22 mouse cellular contexts compared by ENCODE assay signal in the genomic region with DNA sequence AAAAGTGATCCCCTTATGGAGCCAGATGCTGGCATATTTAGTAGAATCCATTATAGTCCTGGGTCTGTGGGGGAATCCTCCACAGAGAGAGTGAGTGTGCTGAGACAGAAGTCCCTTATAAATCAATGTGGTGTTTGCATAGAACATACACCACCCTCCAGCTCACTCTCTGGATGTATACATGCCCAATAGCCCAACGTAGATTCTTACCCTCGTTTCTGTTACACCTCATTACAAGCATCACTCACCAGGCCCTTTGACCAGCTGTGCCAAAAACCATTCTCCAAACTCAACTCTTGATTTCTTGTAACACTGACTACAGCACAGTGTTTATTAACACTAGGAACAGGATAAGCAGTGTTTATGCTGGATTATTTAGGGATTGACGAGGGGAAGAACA.
DNase-seq lines count a peak whose midpoint lies in the region; ATAC-seq and TF ChIP-seq lines count a peak whose summit lies in the region.
"Had no signal": no experiment of that assay in that cellular context is flagged by ENCODE, and none has a peak within 500 bp of the region (broad histone marks: within the 10 kb centered on the region; RNA-seq: fewer than 3 reads in every experiment).

No protein-coding gene starts in this region.

- H3K79me2 ChIP-seq in heart, adult 2 months (replicated peaks; ENCODE audit: control insufficient read depth, insufficient read depth, low read length) = no peaks in the 10 kb centered on the region

- WGBS in heart, adult 2 months = 73% methylated on average over 3 of the region's 3 CpGs
- WGBS in heart, embryonic 10.5 days = 78% methylated on average over 3 of the region's 3 CpGs
- 43% methylated on average over 3 of the region's 3 CpGs for WGBS in lung, embryonic 15.5 days
- 85% methylated on average over 3 of the region's 3 CpGs for WGBS in limb, embryonic 10.5 days

- ATAC-seq in lung, embryonic 15.5 days (ENCODE audit: borderline replicate concordance, extremely low read depth, low FRiP score, low TSS enrichment) = peak; percentile 73; the same call in 1 of the 2 replicates
- ATAC-seq: forebrain, embryonic 14.5 days had no signal

- TF ChIP-seq EP300 in heart, adult 2 months (IDR thresholded peaks at IDR 0.05; ENCODE audit: insufficient read depth, low read depth, low read length) = no peak

- no peak overlapping the region for H3K4me3 ChIP-seq in heart, adult 2 months
- H3K4me3 ChIP-seq in heart, embryonic 10.5 days = no peak overlapping the region
- no peak overlapping the region for H3K4me3 ChIP-seq in lung, embryonic 15.5 days
- no peak overlapping the region for H3K4me3 ChIP-seq in limb, embryonic 10.5 days
- H3K4me3 ChIP-seq: embryonic facial prominence, embryonic 13.5 days; embryonic facial prominence, embryonic 15.5 days; erythroblast, embryonic 14.5 days; forebrain, embryonic 10.5 days; forebrain, embryonic 12.5 days had no signal

- no peaks in the 10 kb centered on the region for H3K27me3 ChIP-seq in heart, adult 2 months (ENCODE audit: control insufficient read depth, insufficient read depth, low read length)
- no peaks in the 10 kb centered on the region for H3K27me3 ChIP-seq in heart, embryonic 10.5 days (ENCODE audit: insufficient read depth, poor library complexity, severe bottlenecking)
- no peaks in the 10 kb centered on the region for H3K27me3 ChIP-seq in lung, embryonic 15.5 days
- no peaks in the 10 kb centered on the region for H3K27me3 ChIP-seq in limb, embryonic 10.5 days (ENCODE audit: low read depth, poor library complexity, severe bottlenecking)
- H3K27me3 ChIP-seq: embryonic facial prominence, embryonic 13.5 days; embryonic facial prominence, embryonic 15.5 days; forebrain, embryonic 12.5 days had no signal

- no peak for TF ChIP-seq POLR2A in heart, adult 2 months (IDR thresholded peaks at IDR 0.05; ENCODE audit: insufficient read depth, low read depth, low read length)

- no peak for DNase-seq in heart, adult 2 months
- no peak for DNase-seq in heart, embryonic 10.5 days (ENCODE audit: low spot score)
- DNase-seq in lung, adult 18-20 months = no peak
- DNase-seq in limb, embryonic 10.5 days (ENCODE audit: low spot score) = peak; percentile 5
- DNase-seq in gastrocnemius, postnatal 4 days (ENCODE audit: low spot score in 2 of 2) = no peak
- DNase-seq: adrenal gland, adult 2 months; adrenal gland, postnatal 10 days; adrenal gland, postnatal 25 days; cerebellum, adult 11 months; cerebellum, adult 18-20 months; cerebellum, adult 8-10 months; cerebellum, adult 9-11 months; cerebellum, postnatal 14 days; cerebellum, postnatal 36 days; embryo, embryonic 11 days had no signal

- no peak overlapping the region for H3K9ac ChIP-seq in heart, adult 2 months (ENCODE audit: low read depth, low read length)
- no peak overlapping the region for H3K9ac ChIP-seq in lung, embryonic 15.5 days
- H3K9ac ChIP-seq: embryonic facial prominence, embryonic 13.5 days; embryonic facial prominence, embryonic 15.5 days; forebrain, embryonic 12.5 days had no signal

- H3K27ac ChIP-seq in heart, adult 2 months = peak overlapping the region; percentile 9; the same call in 1 of the 2 replicates
- H3K27ac ChIP-seq in heart, embryonic 10.5 days = no peak overlapping the region
- no peak overlapping the region for H3K27ac ChIP-seq in lung, embryonic 15.5 days
- no peak overlapping the region for H3K27ac ChIP-seq in limb, embryonic 10.5 days
- H3K27ac ChIP-seq: embryonic facial prominence, embryonic 13.5 days; embryonic facial prominence, embryonic 15.5 days; forebrain, embryonic 10.5 days; forebrain, embryonic 12.5 days had no signal

- H3K36me3 ChIP-seq in heart, adult 2 months (ENCODE audit: control insufficient read depth, insufficient read depth, low read length) = no peaks in the 10 kb centered on the region
- H3K36me3 ChIP-seq in heart, embryonic 10.5 days = no peaks in the 10 kb centered on the region
- H3K36me3 ChIP-seq in lung, embryonic 15.5 days = no peaks in the 10 kb centered on the region
- no peaks in the 10 kb centered on the region for H3K36me3 ChIP-seq in limb, embryonic 10.5 days
- H3K36me3 ChIP-seq: embryonic facial prominence, embryonic 13.5 days; embryonic facial prominence, embryonic 15.5 days; forebrain, embryonic 10.5 days; forebrain, embryonic 12.5 days had no signal

- intact Hi-C loops in heart, adult 2 months (cut with DNase I) = loop anchor here (10.0 kb wide), 1 partner anchor 87 kb away; no protein-coding TSS in a partner anchor

- peaks cover 9% of the 10 kb centered on the region for H3K4me1 ChIP-seq in heart, adult 2 months (ENCODE audit: control insufficient read depth, insufficient read depth, low read length)
- H3K4me1 ChIP-seq in heart, embryonic 10.5 days = no peaks in the 10 kb centered on the region
- H3K4me1 ChIP-seq in lung, embryonic 15.5 days = no peaks in the 10 kb centered on the region
- H3K4me1 ChIP-seq in limb, embryonic 10.5 days = no peaks in the 10 kb centered on the region
- H3K4me1 ChIP-seq: embryonic facial prominence, embryonic 13.5 days; embryonic facial prominence, embryonic 15.5 days; forebrain, embryonic 10.5 days; forebrain, embryonic 12.5 days had no signal

- no peaks in the 10 kb centered on the region for H3K9me3 ChIP-seq in heart, embryonic 10.5 days
- H3K9me3 ChIP-seq in lung, embryonic 15.5 days = no peaks in the 10 kb centered on the region
- no peaks in the 10 kb centered on the region for H3K9me3 ChIP-seq in limb, embryonic 10.5 days (replicated peaks)
- H3K9me3 ChIP-seq: embryonic facial prominence, embryonic 13.5 days; embryonic facial prominence, embryonic 15.5 days; forebrain, embryonic 10.5 days; forebrain, embryonic 12.5 days had no signal

- no peak for TF ChIP-seq CTCF in heart, adult 2 months (IDR thresholded peaks at IDR 0.05)

- no peak overlapping the region for H3K4me2 ChIP-seq in lung, embryonic 15.5 days
- H3K4me2 ChIP-seq: embryonic facial prominence, embryonic 13.5 days; embryonic facial prominence, embryonic 15.5 days; forebrain, embryonic 12.5 days had no signal
